Mouse (Mus musculus) erythroblast, adult 5-6 weeks (primary cell): ENCODE data around the gene Hist1h2ab. TPM values are rescaled to one million over a fixed set of nuclear protein-coding genes. Genes with fewer than 3 reads are reported as not detected.
A peak's percentile ranks its signal among the peaks of the same experiment; 100 is the strongest.

Source experiments
- ATAC-seq: replicated peaks from 2 replicates; pipeline ENCODE4 v1.8.0; 2016; ENCODE audit warnings: moderate number of reproducible peaks, mild to moderate bottlenecking, moderate TSS enrichment, inconsistent platforms; ENCODE audit not compliant: poor library complexity, low FRiP score, severe bottlenecking
- total RNA-seq, 2 experiments: library from RNA; stranded (forward) in 1 of 2; stranded (reverse) in 1 of 2; fragments of 150-400 nt in 1 of 2; fragments of 200-764, 138-1000 nt in 1 of 2; gene quantifications; 2 replicates each; pipeline versions ENCODE4 v1.2.3 to v1.2.4; 2015 to 2017; ENCODE audit warnings: low replicate concordance in 2 of 2

The Hist1h2ab gene
- total RNA-seq, 2 experiments from 2014 or later = 12.5 to 1,326 TPM

DNA sequence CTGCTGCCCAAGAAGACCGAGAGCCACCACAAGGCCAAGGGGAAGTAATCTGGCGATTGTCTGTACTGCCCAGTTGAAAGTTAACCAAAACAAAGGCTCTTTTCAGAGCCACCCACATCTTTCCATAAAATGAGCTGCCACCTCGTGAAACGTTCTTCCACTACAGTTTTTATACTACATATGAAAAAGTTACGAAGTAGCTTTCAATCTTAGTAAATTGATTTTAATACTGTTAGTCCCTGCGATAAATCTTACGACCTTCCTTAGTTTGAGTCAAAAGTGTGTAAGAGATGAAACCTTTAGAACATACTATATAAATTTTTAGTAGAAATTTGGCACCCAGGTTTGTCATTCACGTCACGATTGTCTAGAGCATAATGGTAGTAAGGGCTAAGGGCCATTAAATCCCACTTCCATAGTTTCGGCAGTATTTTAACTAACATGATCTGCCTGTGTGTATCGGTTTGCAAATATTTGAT, 591 bp downstream of the Hist1h2ab start:
- ATAC-seq = peak; percentile 13; the same call in 1 of the 2 replicates

DNA sequence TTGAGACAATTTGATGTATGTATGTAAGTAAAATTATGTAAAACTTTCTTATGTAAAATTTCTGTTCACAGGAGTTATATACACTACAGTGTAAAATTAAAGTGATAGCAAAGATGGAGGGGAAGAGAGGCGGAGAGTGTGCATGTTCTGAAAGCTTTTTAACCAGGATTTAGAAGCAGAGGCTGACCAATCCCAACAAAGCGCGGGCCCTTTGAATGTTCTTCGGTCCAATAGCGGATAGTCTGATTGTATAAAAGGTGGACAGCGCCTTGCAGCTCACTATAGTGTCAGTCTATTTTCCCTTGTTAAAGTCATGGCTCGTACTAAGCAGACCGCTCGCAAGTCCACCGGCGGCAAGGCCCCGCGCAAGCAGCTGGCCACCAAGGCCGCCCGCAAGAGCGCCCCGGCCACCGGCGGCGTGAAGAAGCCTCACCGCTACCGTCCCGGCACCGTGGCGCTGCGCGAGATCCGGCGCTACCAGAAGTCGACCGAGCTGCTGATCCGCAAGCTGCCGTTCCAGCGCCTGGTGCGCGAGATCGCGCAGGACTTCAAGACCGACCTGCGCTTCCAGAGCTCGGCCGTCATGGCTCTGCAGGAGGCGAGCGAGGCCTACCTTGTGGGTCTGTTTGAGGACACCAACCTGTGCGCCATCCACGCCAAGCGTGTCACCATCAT, 1.3 kb downstream of the Hist1h2ab start, which contains the start of gene Hist1h3b:
TSS of gene Hist1h3b (plus strand) at position 201 of the 675 bp plus-strand sequence.
- ATAC-seq = peak; percentile 67

DNA sequence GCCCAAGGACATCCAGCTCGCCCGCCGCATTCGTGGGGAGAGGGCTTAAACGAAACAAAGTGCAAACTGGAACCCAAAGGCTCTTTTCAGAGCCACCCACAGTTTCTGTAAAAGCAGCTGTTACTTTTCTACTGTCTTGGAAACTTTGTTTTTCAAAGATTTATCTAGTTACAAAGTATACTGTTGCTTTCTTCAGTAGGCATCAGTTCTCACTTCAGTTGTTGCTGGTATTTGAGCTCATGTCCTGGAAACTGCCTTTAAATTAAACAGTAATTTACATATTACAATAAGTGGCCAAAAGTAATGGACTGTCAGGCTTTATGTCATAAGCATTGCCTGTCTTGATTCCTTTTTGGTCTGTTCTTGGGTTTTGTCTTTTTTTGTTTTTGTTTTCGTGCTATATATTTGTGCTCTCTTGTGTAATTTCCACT, 1.8 kb downstream of the Hist1h2ab start:
- ATAC-seq = no peak

DNA sequence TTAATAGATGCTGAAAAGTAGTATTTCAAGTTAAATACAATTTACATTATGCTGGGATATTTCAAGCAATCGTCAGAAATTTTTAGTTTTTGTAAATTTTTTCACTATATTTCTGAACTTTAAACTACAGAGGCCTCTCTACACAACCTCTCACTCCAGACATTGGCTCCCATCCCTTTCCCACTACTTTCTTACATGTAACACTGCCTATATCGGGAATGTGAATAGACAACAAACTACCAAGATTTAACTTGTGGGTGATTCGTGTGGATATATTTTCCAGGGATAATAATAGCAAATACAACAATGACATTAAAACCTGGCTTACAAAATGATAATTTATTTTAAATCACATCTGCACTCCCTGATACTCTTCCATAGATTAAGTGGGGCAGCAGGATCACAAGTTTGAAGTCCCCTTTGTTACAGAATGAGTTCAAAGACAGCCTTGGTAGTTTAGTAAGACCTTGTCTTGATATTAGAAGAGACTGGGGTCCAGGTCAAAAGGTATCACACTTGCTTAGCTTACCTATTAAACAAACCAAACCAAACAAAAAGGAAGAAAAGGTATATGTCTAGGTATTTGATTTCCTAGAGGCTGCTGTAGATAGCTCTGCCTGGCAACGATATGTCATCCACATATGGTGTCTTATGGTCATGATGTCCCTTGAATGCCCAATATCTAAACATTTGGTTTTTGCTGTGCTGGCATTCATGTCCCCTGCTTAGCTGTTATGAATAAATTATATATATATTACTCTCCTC, 2.6 kb downstream of the Hist1h2ab start:
- ATAC-seq = no peak

DNA sequence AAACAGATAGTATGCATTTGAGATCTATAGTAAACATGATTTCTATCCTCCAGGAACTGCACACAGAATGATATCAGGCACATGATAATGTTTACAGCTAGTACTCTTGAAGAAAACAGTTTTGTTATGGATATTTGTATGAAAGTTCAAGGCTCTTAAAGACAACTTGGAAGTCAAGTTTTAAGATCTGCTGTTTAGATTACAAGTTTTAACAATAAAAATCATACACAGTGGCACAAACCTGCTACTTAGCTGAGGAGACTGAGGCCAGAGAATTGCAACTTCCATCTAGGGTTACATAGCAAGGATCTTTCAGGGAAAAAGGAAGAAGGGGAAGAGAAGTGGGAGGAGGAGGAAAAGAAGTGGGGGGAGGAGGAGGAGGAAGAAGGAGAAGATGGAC, 4.1 kb downstream of the Hist1h2ab start:
- no peak for ATAC-seq

DNA sequence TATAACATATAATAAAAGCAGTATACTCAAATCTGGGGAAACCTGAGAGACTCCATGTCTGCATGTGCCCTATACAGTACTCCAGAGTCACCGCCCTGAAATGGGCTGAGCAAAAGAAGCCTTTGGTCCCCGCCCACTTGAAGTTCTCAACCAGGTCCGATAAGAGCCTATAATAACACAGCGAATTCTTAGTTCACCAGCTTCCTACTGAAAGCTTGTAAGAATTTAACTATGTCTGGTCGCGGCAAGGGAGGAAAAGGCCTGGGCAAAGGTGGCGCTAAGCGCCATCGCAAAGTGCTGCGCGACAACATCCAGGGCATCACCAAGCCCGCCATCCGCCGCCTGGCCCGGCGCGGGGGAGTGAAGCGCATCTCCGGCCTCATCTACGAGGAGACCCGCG, 5.9 kb downstream of the Hist1h2ab start, which contains the start of gene Hist1h4b:
TSS of gene Hist1h4b (plus strand) at position 224 of the 400 bp plus-strand sequence.
- peak; percentile 61 for ATAC-seq

DNA sequence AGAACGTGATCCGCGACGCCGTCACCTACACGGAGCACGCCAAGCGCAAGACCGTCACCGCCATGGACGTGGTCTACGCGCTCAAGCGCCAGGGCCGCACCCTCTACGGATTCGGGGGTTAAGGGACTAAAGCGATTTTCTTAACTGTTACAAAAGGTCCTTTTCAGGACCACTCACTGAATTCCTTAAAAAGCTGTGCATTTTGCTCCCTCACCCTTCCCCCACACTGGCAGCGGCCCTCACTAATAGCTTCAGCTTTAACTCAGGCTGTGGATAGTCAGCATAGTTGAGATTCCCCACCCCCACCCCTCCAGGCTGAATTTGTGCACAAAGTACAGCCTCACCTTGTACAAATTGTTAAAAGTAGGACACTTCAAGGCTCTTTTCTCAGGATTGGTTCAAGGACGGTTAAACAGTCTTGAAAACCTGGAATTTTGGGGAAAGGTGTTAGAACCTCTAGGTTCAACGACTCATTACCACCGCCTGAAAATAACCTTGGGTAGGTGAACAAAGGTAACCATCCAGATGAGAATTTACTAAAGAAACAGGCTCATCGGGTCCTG, 6.4 kb downstream of the Hist1h2ab start:
- peak; percentile 32 for ATAC-seq

DNA sequence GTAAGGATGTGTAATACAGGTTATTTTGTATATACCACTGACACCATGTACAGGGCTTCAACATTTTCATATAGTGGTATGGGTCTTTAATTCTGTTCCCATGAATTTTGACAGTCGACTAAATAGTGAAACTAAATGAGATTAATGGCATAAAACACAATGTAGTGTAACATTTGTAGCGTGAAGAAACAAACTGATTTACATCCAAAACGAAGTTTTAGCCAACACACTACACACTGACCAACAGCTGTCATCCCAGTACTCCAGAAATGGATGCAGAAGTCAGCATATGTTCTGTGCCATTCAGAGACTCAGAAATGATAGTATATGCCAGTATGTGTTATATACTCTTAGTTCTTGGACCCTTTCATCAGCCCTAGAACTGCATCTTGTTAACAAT, 7.0 kb downstream of the Hist1h2ab start:
- no peak for ATAC-seq

DNA sequence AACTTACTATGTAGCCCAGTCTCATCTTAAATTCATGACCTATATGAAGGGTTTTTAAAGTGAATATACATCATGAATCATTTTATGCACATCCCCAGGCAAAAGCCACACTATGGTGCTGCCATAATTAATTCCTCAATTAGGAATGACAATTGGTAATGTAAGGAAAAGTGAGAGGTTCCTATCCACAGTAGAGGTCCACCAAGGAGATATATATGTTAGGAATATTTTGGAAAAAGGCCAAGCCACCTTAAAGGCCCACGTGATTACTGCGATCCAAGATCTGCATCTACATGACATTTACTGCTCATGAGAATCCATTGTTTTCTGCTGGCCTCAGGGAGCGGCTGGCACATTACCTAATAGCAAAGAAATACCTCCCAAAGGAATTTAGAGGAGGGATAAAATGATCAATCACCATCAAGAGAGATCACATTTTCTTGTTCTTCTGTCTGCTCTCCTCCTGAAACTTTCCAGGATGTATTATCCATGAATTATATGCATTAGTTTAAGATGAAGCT, 8.4 kb downstream of the Hist1h2ab start:
- ATAC-seq = no peak

DNA sequence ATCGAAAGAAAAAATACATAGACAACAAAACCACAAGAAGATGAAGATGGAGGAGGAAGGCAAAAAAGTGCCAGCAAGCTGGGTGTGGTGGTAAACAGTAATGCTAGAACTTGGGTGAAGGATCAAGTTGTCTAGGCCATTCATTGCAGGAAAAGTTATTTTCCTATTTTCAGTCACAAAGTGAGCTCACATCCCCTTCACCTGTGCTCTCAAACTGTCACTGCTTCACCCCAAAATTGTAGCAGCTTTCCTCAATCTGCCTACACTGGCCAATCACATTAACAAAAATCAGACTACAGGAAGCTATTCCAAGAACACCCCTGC, 9.0 kb downstream of the Hist1h2ab start:
- no peak for ATAC-seq

DNA sequence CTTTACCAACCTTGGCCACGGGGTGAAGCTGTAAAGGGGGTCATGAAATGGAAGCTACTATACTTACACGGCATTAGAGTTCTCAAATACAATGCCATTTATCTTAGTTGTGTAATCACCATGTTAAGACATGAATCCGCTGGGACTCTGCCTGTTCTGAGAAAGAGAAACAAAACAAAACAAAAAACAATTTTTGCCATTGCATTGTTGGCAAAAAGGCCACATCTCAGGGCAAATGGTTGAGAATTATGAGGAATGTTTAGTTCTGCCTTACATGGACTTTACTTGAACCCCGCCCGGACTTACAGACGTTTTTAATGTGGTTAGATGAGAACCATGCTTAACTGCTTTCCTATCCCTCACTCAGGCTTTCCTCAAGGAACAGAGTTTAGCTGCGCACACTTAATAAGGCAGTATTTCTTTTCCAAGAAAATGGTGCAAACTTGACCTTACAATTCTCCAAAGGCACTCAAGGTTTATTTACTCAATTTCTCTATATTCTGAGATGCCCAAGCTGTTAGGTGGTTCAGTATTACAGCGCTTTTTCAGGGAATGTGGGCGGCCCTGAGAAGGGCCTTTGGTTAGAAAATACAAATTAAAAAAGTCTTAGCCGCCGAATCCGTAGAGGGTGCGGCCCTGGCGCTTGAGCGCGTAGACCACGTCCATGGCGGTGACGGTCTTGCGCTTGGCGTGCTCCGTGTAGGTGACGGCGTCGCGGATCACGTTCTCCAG, 9.5 kb downstream of the Hist1h2ab start:
- ATAC-seq = no peak

DNA sequence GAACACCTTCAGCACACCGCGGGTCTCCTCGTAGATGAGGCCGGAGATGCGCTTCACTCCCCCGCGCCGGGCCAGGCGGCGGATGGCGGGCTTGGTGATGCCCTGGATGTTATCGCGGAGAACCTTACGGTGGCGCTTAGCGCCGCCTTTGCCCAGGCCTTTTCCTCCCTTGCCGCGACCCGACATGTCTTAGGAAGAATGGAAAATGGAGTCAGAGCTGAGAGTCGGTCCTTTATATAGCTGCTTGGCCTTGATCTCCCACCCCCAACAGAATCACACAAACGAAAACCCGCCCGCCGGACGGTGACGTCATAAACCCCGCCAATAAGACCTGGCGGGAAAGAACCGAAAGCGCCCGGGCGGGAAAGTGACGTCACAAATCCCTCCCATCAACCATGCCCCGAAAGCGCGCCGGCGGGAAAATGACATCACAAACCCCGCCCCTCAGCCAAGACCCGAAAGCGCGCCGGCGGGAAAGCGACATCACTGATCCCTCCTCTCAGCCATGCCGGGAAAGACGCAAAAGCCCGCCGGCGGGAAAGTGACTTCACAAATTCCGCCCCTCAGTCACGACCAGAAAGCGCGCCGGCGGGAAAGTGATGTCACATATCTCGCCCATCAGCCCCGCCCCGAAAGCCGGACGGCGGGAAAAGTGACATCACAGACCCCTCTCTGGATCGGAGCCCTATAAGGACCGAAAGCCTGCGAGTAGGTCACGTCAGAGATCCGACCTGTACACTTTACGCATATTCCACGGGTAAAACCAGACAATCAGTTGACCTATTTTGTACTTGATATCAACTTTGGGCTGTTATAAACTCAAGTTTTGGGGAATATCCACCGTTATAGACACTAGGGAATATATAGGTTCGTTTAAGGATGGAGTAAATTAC, 10.3 kb downstream of the Hist1h2ab start, which contains the start of gene Hist1h4a:
TSS of gene Hist1h4a (minus strand) at position 259 of the 893 bp plus-strand sequence.
- peak; percentile 29 for ATAC-seq

DNA sequence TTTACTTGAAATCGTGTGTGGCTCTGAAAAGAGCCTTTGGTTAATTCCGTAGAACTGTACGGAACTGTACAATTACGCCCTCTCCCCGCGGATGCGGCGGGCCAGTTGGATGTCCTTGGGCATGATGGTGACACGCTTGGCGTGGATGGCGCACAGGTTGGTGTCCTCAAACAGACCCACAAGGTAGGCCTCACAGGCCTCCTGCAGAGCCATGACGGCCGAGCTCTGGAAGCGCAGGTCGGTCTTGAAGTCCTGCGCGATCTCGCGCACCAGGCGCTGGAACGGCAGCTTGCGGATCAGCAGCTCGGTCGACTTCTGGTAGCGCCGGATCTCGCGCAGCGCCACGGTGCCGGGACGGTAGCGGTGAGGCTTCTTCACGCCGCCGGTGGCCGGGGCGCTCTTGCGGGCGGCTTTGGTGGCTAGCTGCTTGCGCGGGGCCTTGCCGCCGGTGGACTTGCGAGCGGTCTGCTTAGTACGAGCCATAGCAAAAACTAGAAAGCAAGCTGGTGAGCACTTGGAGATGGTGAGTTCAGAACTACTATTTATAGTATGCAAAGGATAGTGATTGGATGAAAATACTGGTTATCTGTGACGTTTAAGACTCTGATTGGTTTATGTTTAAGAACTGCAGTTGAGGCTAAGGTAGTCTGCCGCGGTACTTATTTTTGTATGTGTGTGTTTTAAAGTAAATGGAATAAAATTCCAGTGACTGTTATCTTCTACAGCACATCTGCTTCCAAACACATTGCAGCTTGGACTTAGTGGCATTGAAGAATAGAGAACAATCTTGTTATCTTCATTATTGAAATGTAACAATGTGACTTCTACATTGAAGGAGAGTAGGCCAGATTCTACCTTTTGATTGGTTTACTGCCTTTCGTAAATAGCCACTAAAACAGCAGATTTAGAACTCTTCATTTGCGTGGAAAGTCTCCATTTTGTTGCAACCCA, 11.2 kb downstream of the Hist1h2ab start, which contains the start of gene Hist1h3a:
TSS of gene Hist1h3a (minus strand) at position 516 of the 951 bp plus-strand sequence.
- peak; percentile 61 for ATAC-seq

DNA sequence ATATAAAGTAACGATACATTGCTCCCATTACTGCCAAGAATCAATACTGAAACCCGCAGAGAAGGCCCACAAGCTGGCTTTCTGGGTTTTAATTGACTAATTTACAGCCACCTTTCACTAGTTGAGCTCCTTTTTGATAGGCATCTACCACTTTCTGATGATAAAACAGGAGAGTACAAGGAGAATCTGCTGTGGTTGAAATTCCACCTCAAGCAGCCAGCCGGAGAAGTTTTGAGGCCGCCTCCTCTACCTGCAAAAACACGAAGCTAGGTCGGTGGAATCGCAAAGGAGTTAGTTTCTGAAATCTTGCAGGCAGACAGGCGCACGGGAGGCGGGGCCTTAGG, 12.3 kb downstream of the Hist1h2ab start:
- no peak for ATAC-seq

DNA sequence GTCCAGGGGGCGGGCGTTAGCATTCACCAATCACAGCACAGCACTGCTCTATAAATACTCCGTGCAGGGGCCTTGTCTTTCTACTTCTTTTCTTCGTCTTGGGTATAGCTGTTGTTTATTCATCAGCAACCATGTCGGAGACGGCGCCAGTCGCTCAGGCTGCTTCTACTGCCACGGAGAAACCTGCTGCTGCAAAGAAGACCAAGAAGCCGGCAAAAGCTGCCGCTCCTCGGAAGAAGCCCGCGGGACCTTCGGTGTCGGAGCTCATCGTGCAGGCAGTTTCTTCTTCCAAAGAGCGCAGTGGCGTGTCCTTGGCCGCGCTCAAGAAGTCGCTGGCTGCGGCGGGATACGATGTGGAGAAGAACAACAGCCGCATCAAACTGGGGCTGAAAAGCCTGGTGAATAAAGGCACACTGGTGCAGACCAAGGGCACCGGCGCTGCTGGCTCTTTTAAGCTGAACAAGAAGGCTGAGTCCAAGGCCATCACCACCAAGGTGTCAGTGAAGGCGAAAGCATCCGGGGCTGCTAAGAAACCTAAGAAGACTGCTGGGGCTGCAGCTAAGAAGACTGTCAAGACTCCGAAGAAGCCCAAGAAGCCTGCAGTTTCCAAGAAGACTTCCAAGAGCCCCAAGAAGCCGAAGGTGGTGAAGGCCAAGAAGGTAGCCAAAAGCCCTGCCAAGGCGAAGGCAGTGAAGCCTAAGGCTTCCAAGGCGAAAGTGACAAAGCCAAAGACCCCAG, 12.8 kb downstream of the Hist1h2ab start, which contains the start of gene Hist1h1a:
TSS of gene Hist1h1a (plus strand) at position 81 of the 738 bp plus-strand sequence.
- peak; percentile 65 for ATAC-seq

DNA sequence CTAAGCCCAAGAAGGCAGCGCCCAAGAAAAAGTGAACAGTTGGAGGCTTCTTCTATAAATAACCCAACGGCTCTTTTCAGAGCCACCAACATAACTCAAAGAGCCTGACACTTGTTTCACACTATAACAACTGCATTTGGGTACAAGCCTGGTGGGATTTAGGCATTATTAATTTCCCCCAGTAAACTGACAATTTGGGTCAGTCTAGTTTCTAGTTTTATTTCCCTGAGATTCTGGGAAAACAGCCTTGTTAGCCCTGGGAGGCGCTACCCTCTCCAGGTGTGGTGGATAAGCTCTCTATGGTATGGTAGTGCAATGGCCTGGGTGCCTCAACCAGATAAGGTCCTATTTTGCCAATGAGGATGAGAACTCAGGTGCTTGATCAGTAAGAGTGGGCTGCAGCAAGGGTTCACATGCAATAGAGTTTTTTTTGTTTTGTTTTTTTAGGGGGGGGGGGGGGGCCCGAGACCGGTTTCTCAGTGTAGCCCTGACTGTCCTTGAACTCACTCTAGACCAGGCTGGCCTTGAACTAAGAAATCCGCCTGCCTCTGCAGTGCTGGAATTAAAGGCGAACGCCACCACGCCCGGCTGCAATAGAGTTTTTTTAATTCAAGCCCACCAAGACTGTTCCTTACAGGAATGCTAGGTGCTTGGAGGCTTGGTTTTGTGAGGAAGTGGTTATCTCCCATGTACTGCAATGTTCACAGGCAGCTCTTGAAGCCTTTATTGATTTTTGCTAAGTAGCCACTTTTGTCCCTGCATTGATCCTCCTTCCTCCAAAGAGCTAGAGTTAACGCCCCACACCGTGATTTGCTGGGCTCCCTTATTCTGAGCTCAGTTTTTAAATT, 13.6 kb downstream of the Hist1h2ab start:
- ATAC-seq = peak; percentile 27; the same call in 1 of the 2 replicates
